Mouse (Mus musculus): ENCODE results near the gene Rnf34. TPM values are rescaled to one million over a fixed set of nuclear protein-coding genes. Genes with fewer than 3 reads are reported as not detected.

The Rnf34 gene
- polyA plus RNA-seq, 1 experiment from 2014 or later, result 44.1 TPM

- H3K9ac ChIP-seq, result no peak overlapping the region
- no peak overlapping the region for H3K27ac ChIP-seq
- no peak overlapping the region for H3K4me3 ChIP-seq (replicated peaks)
- H3K36me3 ChIP-seq (replicated peaks), result peaks cover 7% of the 10 kb centered on the region
- WGBS, result 95% methylated on average over 6 of the region's 6 CpGs
- no peaks in the 10 kb centered on the region for H3K9me3 ChIP-seq
- H3K27me3 ChIP-seq, result no peaks in the 10 kb centered on the region
- no peak for ATAC-seq (ENCODE audit: low FRiP score)
- H3K4me2 ChIP-seq, result no peak overlapping the region
- H3K4me1 ChIP-seq, result peaks cover 23% of the 10 kb centered on the region
Measured at GRCm38 (mm10) chr5:122893270-122893669, 43.4 kb downstream of the Rnf34 start.

GRCm38 (mm10) chr5:122894007-122894637, 44.3 kb downstream of the Rnf34 start:
- 94% methylated on average over 5 of the region's 5 CpGs for WGBS

GRCm38 (mm10) chr5:122894821-122895220, 45.0 kb downstream of the Rnf34 start:
- H3K9me3 ChIP-seq, result no peaks in the 10 kb centered on the region
- H3K36me3 ChIP-seq (replicated peaks), result 0 out of 2 replicates have a peak, but pooled peaks cover 5% of the 10 kb centered on the region
- H3K27ac ChIP-seq, result peak overlapping the region; percentile 32; the same call in 1 of the 2 replicates
- H3K9ac ChIP-seq, result no peak overlapping the region
- ATAC-seq (ENCODE audit: low FRiP score), result no peak
- peaks cover 30% of the 10 kb centered on the region for H3K4me1 ChIP-seq
- no peak overlapping the region for H3K4me2 ChIP-seq
- H3K27me3 ChIP-seq, result no peaks in the 10 kb centered on the region
- 82% methylated on average over 4 of the region's 4 CpGs for WGBS
- no peak overlapping the region for H3K4me3 ChIP-seq (replicated peaks)

More at GRCm38 (mm10) chr5:122894007-122894637, 44.3 kb downstream of the Rnf34 start:
- no peak overlapping the region for H3K4me2 ChIP-seq
- ATAC-seq (ENCODE audit: low FRiP score), result no peak
- peaks cover 29% of the 10 kb centered on the region for H3K4me1 ChIP-seq
- H3K27me3 ChIP-seq, result no peaks in the 10 kb centered on the region
- H3K27ac ChIP-seq, result no peak overlapping the region
- H3K9ac ChIP-seq, result no peak overlapping the region
- no peak overlapping the region for H3K4me3 ChIP-seq (replicated peaks)
- 0 out of 2 replicates have a peak, but pooled peaks cover 5% of the 10 kb centered on the region for H3K36me3 ChIP-seq (replicated peaks)
- no peaks in the 10 kb centered on the region for H3K9me3 ChIP-seq

GRCm38 (mm10) chr5:122898153-122898552, 48.3 kb downstream of the Rnf34 start:
- ATAC-seq (ENCODE audit: low FRiP score), result no peak
- H3K4me1 ChIP-seq, result peaks cover 37% of the 10 kb centered on the region
- no peaks in the 10 kb centered on the region for H3K9me3 ChIP-seq
- H3K27me3 ChIP-seq, result no peaks in the 10 kb centered on the region; the same call in 1 of the 2 replicates
- peak overlapping the region; percentile 97; the same call in 1 of the 2 replicates for H3K4me3 ChIP-seq (replicated peaks)
- peak overlapping the region; percentile 85 for H3K4me2 ChIP-seq
- H3K27ac ChIP-seq, result no peak overlapping the region
- 86% methylated on average over 6 of the region's 6 CpGs for WGBS
- H3K36me3 ChIP-seq (replicated peaks), result no peaks in the 10 kb centered on the region
- peak overlapping the region; percentile 98; the same call in 1 of the 2 replicates for H3K9ac ChIP-seq

GRCm38 (mm10) chr5:122898963-122899776, 49.3 kb downstream of the Rnf34 start:
- 0 out of 2 replicates have a peak, but pooled peaks have one; percentile 1 for ATAC-seq (ENCODE audit: low FRiP score)
- H3K36me3 ChIP-seq (replicated peaks), result no peaks in the 10 kb centered on the region
- 4% methylated on average over 45 of the region's 45 CpGs for WGBS
- H3K4me2 ChIP-seq, result peak overlapping the region; percentile 85
- peaks cover 37% of the 10 kb centered on the region for H3K4me1 ChIP-seq
- H3K9me3 ChIP-seq, result no peaks in the 10 kb centered on the region
- peak overlapping the region; percentile 98 for H3K9ac ChIP-seq
- no peaks in the 10 kb centered on the region; the same call in 1 of the 2 replicates for H3K27me3 ChIP-seq
- H3K4me3 ChIP-seq (replicated peaks), result peak overlapping the region; percentile 97
- peak overlapping the region; percentile 93 for H3K27ac ChIP-seq

GRCm38 (mm10) chr5:122899777-122900557, 50.1 kb downstream of the Rnf34 start:
- Histone ChIP-seq H3K27me3 (no peaks in the 10 kb centered on the region; the same call in 1 of the 2 replicates), H3K36me3 (replicated peaks) (no peaks in the 10 kb centered on the region), H3K27ac (peak overlapping the region; percentile 93), H3K4me2 (peak overlapping the region; percentile 85), H3K4me1 (peaks cover 36% of the 10 kb centered on the region), H3K9me3 (no peaks in the 10 kb centered on the region), H3K9ac (peak overlapping the region; percentile 98), H3K4me3 (replicated peaks) (peak overlapping the region; percentile 97)
- peak; percentile 98 for ATAC-seq (ENCODE audit: low FRiP score)
- WGBS, result under 1% methylated on average over 74 of the region's 120 CpGs

GRCm38 (mm10) chr5:122900558-122901171, 50.8 kb downstream of the Rnf34 start:
- 4% methylated on average over 33 of the region's 33 CpGs for WGBS
- H3K4me2 ChIP-seq, result peak overlapping the region; percentile 85
- peak overlapping the region; percentile 98 for H3K9ac ChIP-seq
- H3K27ac ChIP-seq, result peak overlapping the region; percentile 93
- H3K4me1 ChIP-seq, result peaks cover 32% of the 10 kb centered on the region
- H3K36me3 ChIP-seq (replicated peaks), result no peaks in the 10 kb centered on the region
- no peaks in the 10 kb centered on the region for H3K9me3 ChIP-seq
- ATAC-seq (ENCODE audit: low FRiP score), result no peak; the same call in 1 of the 2 replicates
- H3K4me3 ChIP-seq (replicated peaks), result peak overlapping the region; percentile 97
- no peaks in the 10 kb centered on the region; the same call in 1 of the 2 replicates for H3K27me3 ChIP-seq

- 57% methylated on average over 11 of the region's 11 CpGs for WGBS
- peaks cover 32% of the 10 kb centered on the region for H3K4me1 ChIP-seq
- peak overlapping the region; percentile 85 for H3K4me2 ChIP-seq
- no peaks in the 10 kb centered on the region for H3K36me3 ChIP-seq (replicated peaks)
- peak overlapping the region; percentile 93 for H3K27ac ChIP-seq
- no peaks in the 10 kb centered on the region; the same call in 1 of the 2 replicates for H3K27me3 ChIP-seq
- no peaks in the 10 kb centered on the region for H3K9me3 ChIP-seq
- ATAC-seq (ENCODE audit: low FRiP score), result no peak
- H3K4me3 ChIP-seq (replicated peaks), result peak overlapping the region; percentile 97
- 0 out of 2 replicates have a peak overlapping the region, but pooled peaks have one; percentile 98 for H3K9ac ChIP-seq
Measured at GRCm38 (mm10) chr5:122901179-122901578, 51.3 kb downstream of the Rnf34 start.

GRCm38 (mm10) chr5:122901666-122902065, 51.8 kb downstream of the Rnf34 start:
- Histone ChIP-seq H3K9me3 (no peaks in the 10 kb centered on the region), H3K4me3 (replicated peaks) (no peak overlapping the region), H3K27me3 (no peaks in the 10 kb centered on the region; the same call in 1 of the 2 replicates), H3K4me2 (no peak overlapping the region), H3K36me3 (replicated peaks) (no peaks in the 10 kb centered on the region), H3K9ac (no peak overlapping the region), H3K27ac (peak overlapping the region; percentile 93; the same call in 1 of the 2 replicates), H3K4me1 (peaks cover 32% of the 10 kb centered on the region)
- ATAC-seq (ENCODE audit: low FRiP score), result no peak
- WGBS, result 72% methylated on average over 3 of the region's 3 CpGs

- Histone ChIP-seq H3K27me3 (no peaks in the 10 kb centered on the region; the same call in 1 of the 2 replicates), H3K4me3 (replicated peaks) (no peak overlapping the region), H3K9me3 (no peaks in the 10 kb centered on the region), H3K4me1 (peaks cover 27% of the 10 kb centered on the region), H3K36me3 (replicated peaks) (no peaks in the 10 kb centered on the region), H3K4me2 (no peak overlapping the region), H3K9ac (no peak overlapping the region), H3K27ac (no peak overlapping the region)
- WGBS, result 79% methylated on average over 6 of the region's 6 CpGs
- ATAC-seq (ENCODE audit: low FRiP score), result no peak
Measured at GRCm38 (mm10) chr5:122902228-122902627, 52.4 kb downstream of the Rnf34 start.

GRCm38 (mm10) chr5:122903165-122903564, 53.3 kb downstream of the Rnf34 start:
- Histone ChIP-seq H3K9me3 (no peaks in the 10 kb centered on the region), H3K27ac (no peak overlapping the region), H3K4me1 (peaks cover 17% of the 10 kb centered on the region), H3K36me3 (replicated peaks) (no peaks in the 10 kb centered on the region), H3K27me3 (no peaks in the 10 kb centered on the region; the same call in 1 of the 2 replicates), H3K4me3 (replicated peaks) (no peak overlapping the region), H3K4me2 (no peak overlapping the region), H3K9ac (no peak overlapping the region)
- 83% methylated on average over 5 of the region's 5 CpGs for WGBS
- ATAC-seq (ENCODE audit: low FRiP score), result no peak

Measured in forebrain, embryonic 12.5 days (tissue).